Mouse (Mus musculus) kidney, postnatal 4 days (tissue): ENCODE results near the gene Sprr1b.

ENCODE experiments used
- DNase-seq, 2 experiments: peaks; one replicate each; pipeline ENCODE4 v3.0.0; 2021; ENCODE audit warnings: mixed read lengths in 2 of 2

Gene Sprr1b

DNA sequence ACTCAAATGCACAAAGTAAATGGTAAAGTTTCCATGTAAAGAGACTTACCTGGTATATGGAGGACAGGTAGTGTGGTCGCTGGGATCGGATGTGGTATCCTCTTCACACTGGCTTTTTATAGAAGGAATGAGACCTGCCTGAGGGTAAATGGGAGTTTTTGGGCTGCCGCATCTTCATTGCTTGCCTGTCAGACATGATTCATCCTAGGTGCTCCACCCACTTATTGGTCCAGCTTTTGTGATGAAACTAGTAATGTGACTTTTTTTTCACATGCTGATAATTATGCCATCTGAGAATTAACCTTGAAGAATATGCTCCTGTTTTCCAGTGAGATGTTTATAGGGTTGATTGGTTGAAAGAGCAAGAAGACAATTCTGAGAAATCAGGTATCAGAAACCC lies at the start of gene Sprr1b:
TSS of gene Sprr1b (minus strand) at position 101 of the 400 bp plus-strand sequence.
- no peak for DNase-seq

DNA sequence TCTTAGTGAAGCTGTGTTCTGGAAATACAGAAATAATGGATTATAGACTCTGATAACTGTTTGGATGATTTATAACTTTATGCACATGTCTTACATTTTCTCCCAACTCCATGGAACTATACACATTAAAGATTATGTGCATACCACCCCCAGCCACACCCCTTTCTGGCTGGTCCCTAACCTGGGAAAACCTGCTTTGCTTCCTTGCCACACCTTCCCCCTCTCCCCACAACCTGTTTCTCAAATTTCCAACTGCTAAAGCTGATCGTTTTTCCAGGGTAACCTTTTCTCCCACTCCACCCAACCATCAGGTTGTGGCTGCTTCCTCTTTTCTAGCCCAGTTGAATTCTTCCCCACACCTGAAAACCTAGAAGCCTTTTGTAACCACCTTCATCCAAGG lies 47.7 kb upstream of the Sprr1b start:
- no peak for DNase-seq

GRCm38 (mm10) chr3:92485863-92486262 lies 47.3 kb upstream of the Sprr1b start, which contains the start of gene Sprr1a:
Gene Sprr1a (minus strand): TSS chr3:92485895.
- no peak for DNase-seq

DNA sequence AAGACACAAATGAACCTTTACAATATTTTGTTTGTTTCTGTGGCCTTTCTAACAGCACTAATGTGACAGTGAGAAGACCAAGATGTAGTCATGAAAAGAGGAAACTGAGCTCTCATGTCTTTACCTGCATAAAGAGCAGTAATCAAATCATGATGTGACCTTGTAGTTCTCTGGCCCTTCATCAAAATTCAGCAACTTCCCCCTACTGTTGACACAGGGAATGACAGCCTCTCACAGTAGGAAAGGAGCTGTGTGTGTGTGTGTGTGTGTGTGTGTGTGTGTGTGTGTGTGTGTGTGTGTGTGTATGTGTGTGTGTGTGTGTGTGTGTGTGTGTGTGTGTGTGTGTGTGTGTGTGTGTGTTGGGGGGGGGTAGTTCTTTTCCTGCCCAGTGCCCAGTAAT lies 42.7 kb upstream of the Sprr1b start:
- peak in 1 of 2 experiments; percentile 6 for DNase-seq

DNA sequence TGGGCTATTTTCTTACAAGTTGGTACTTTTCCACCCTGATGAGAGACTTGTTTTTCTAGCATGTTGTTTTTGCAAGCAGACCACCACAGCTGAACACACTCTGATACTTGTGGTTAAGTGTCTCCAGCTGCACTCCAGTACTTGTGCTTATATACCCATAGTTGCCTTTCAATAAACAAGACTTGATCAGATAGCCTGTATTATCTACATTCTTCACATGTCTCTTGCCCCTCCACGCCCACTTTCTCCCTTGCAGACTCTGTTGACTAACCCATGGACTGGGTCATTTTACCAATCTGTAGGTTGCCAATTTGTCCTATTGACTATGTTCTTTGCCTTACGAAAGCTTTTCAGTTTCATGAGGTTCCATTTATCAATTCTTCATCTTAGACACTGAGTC lies 31.5 kb upstream of the Sprr1b start:
- DNase-seq = no peak

DNA sequence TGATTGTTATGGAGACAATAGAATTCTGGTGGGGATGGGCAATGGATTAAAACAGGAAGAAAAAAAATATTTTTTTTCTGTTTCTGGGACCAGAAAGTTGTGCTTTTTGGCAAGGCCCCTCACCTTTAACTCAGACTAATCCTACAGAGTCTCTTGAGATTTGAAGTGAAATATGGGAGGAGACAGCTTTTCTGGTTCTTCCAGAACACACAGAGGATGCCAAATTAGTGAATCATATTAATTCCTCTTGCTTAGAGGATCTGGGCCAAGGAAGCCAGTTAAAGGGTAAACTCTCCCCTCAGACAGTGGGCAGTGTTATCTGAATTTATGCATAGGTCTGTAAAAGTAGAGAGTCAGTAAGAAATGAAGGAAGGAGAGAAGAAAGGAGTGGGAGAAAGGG lies 28.8 kb upstream of the Sprr1b start:
- no peak for DNase-seq

- DNase-seq = no peak
These were observed 28.0 kb upstream of the Sprr1b start for GRCm38 (mm10) chr3:92466576-92466975.

DNA sequence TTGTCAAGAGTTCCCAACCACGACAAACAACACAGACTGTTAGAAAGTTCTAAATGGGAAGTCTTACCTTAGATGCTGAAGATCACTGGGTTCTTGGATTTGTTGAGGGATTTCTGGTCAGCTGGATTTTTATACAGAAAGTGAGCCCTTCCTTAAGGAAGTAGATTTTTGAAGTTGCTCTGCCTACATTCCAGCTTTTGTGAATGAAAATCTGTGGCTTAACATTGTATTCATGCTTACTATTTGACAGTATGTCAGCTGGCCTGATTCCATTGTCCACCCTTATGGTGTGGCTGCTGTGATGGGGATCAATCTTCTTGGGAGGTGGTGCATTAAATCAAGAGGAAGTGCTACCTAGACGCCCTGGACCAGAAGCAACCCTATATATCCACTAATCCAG lies 20.0 kb upstream of the Sprr1b start, which contains the start of gene Sprr3:
TSS of gene Sprr3 (minus strand) at position 101 of the 400 bp plus-strand sequence.
- DNase-seq = no peak

- no peak for DNase-seq
These were observed 16.6 kb upstream of the Sprr1b start for GRCm38 (mm10) chr3:92455151-92455550.

DNA sequence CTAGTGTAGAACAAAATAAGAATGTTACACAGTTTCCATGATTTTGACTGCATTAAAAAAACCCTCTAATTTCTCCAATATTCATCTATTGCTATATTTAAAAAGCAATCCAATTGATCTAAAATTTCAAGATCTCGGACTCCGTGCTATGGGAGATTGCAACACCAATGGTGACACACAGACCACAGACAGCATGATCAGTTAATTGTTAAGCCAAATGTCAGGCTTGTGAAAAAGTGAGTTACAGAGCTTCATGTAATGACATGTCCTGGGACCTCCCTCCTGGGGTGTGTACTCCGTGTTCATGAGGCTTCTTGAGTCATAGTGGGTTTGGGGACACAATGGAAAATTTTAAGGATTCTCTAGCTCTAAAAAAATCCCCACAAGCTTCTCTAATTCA lies 1.6 kb upstream of the Sprr1b start:
- DNase-seq = no peak

GRCm38 (mm10) chr3:92432282-92432681 lies 6.3 kb downstream of the Sprr1b start, which contains the start of gene Sprr2k:
Gene Sprr2k (plus strand): TSS chr3:92432582.
- no peak for DNase-seq

DNA sequence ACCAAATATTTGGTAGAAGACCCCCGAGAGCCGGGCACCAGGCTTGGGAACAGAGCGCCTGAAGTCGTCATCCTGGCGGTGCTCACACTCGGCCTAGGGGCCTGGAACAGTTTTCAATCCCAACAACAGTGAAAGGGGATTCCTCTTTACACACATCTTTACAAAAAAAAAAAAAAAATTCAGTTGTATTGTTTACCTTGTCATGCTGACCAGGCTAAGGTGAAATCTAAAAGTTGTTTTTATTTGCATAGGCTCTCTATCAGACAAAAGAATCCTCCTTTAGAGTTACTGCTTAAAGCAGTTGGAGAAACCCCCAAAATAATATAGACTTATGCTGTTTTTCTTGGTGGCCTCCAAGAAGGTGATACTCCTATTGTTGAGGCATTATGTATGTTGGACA lies 9.3 kb downstream of the Sprr1b start, which contains the start of gene Gm9774:
TSS of gene Gm9774 (minus strand) at position 101 of the 400 bp plus-strand sequence.
- no peak for DNase-seq

DNA sequence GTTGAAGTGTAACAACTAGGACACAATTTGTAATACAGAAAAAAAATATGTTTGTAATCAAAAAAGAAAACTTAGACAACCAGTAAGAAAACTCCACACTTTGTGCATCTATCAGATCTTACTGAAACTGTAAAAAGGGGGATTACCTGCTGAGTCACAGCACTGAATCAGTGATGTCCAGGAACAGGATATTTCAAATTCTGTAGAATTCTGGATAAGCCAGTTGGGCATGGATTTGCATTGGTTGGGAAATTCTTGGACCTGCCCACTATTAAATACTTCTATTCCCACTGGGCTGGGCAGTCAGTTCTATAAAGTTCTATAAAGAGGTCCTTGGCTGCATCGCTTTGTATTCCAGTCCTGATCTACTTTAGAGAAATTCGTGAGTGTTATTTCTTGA lies 20.8 kb downstream of the Sprr1b start, which contains the start of gene Sprr2j-ps:
TSS of gene Sprr2j-ps (plus strand) at position 301 of the 400 bp plus-strand sequence.
- no peak for DNase-seq

GRCm38 (mm10) chr3:92407691-92408090 lies 30.9 kb downstream of the Sprr1b start, which contains the start of gene Sprr2i:
Gene Sprr2i (plus strand): TSS chr3:92407991.
- DNase-seq = no peak

DNA sequence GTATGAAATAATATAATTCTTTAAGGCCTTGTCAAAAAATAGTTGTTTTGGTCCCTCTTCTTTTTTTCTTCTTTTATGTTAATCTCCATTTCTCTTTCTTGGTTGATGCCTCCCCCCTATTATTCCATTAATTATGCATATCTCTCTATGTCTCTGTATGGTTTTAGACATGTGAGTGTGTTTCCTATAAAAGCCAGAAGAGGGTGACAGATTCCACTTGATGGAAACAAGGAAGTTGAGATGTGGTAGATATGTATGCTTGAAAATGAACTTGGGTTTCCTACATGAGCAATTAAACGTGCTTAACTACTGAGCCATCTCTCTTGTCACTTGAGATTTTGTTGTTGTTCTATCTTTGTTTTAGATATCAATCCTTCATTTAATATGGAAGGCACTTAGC lies 44.3 kb downstream of the Sprr1b start:
- DNase-seq = no peak
